ENCODE assay signal across 20 mouse cellular contexts in the genomic region with DNA sequence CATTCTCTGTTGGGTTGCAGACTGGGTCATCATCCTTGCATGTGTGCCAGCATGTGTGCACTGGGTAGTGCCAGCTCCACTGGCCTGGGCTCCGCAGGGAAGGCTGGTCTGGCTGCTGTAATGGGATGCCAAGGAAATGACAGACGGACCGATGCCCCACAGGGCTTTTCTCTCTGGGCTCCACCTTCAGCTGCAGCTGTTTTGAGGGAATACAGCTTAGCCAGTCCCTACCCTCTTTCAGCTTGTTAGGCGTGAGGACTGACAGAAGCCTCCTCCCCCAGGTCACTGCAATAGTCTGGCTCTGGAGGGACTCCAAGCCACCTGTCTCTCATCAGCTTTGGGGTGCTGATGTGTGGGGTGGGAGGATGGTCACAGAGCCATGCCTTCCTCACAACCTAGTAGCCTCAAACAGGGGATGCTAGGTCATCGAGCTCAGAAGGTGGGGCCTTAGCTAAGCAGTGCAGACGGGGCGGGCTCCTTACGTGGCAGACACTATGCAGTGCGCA. TPM values are rescaled to one million over a fixed set of nuclear protein-coding genes. Genes with fewer than 3 reads are reported as not detected.
DNase-seq lines count a peak whose midpoint lies in the region; ATAC-seq and TF ChIP-seq lines count a peak whose summit lies in the region.
"Had no signal": no experiment of that assay in that cellular context is flagged by ENCODE, and none has a peak within 500 bp of the region (broad histone marks: within the 10 kb centered on the region; RNA-seq: fewer than 3 reads in every experiment).

No protein-coding gene starts in this region.

- no peaks in the 10 kb centered on the region for H3K27me3 ChIP-seq in hindbrain, embryonic 14.5 days (ENCODE audit: control insufficient read depth, insufficient read depth, low read length)
- H3K27me3 ChIP-seq in hindbrain, embryonic 10.5 days (ENCODE audit: insufficient read depth, poor library complexity, severe bottlenecking), result no peaks in the 10 kb centered on the region
- H3K27me3 ChIP-seq in cerebellum, adult 2 months (ENCODE audit: control insufficient read depth, insufficient read depth, low read length), result no peaks in the 10 kb centered on the region
- no peaks in the 10 kb centered on the region for H3K27me3 ChIP-seq in heart, postnatal 0 days (ENCODE audit: control insufficient read depth, insufficient read depth, low read length)
- H3K27me3 ChIP-seq: embryonic facial prominence, embryonic 15.5 days; neural tube, embryonic 15.5 days had no signal

- TF ChIP-seq EP300 in heart, postnatal 0 days (IDR thresholded peaks at IDR 0.05; ENCODE audit: low read depth), result no peak

- no peak overlapping the region for H3K4me3 ChIP-seq in hindbrain, embryonic 14.5 days (replicated peaks; ENCODE audit: low read length)
- no peak overlapping the region for H3K4me3 ChIP-seq in hindbrain, embryonic 10.5 days
- H3K4me3 ChIP-seq in cerebellum, adult 2 months (replicated peaks; ENCODE audit: insufficient read depth, low read depth, low read length), result peak overlapping the region; percentile 10
- H3K4me3 ChIP-seq in heart, postnatal 0 days (ENCODE audit: low read depth, low read length), result no peak overlapping the region
- H3K4me3 ChIP-seq: embryonic facial prominence, embryonic 15.5 days; left cerebral cortex, adult 2 months; midbrain, embryonic 10.5 days; neural tube, embryonic 15.5 days had no signal

- ATAC-seq in cerebellum, adult (ENCODE audit: insufficient number of reproducible peaks, low FRiP score, low TSS enrichment), result peak; percentile 56; the same call in 1 of the 2 replicates
- ATAC-seq in hindbrain, embryonic 14.5 days (ENCODE audit: low FRiP score), result peak; percentile 59; the same call in 1 of the 2 replicates
- peak; percentile 86 for ATAC-seq in heart, postnatal 0 days (ENCODE audit: insufficient read depth, low read depth)
- ATAC-seq: forebrain, embryonic 14.5 days; intestine, postnatal 0 days had no signal

- TF ChIP-seq POLR2A in cerebellum, adult 2 months (IDR thresholded peaks at IDR 0.05; ENCODE audit: borderline replicate concordance, insufficient read depth, low read length), result no peak

- no peak for DNase-seq in cerebellum, postnatal 4 days (ENCODE audit: low spot score in 2 of 2)
- no peak for DNase-seq in hindbrain, embryonic 14.5 days (ENCODE audit: low spot score)
- no peak for DNase-seq in hindbrain, embryonic 10.5 days (ENCODE audit: low spot score)
- peak; percentile 76 to 80 for DNase-seq in cerebellum, adult 2 months
- DNase-seq in heart, postnatal 0 days (ENCODE audit: low spot score), result peak; percentile 44
- no peak for DNase-seq in spleen, postnatal 4 days (ENCODE audit: low spot score in 2 of 2)
- DNase-seq in spleen, postnatal 10 days (ENCODE audit: low spot score in 2 of 2), result no peak
- DNase-seq: adrenal gland, adult 2 months; kidney, postnatal 4 days; lung, postnatal 10 days; right cerebral cortex, adult 18-20 months; thymus, adult 18-20 months had no signal

- no peak for TF ChIP-seq CTCF in cerebellum, adult 2 months (IDR thresholded peaks at IDR 0.05; ENCODE audit: borderline replicate concordance, insufficient read depth, low read depth, low read length)
- no peak for TF ChIP-seq CTCF in heart, postnatal 0 days (IDR thresholded peaks at IDR 0.05; ENCODE audit: low read depth)

- H3K4me2 ChIP-seq in hindbrain, embryonic 14.5 days (replicated peaks), result no peak overlapping the region
- H3K4me2 ChIP-seq in heart, postnatal 0 days (ENCODE audit: low read depth, low read length), result no peak overlapping the region
- H3K4me2 ChIP-seq: embryonic facial prominence, embryonic 15.5 days; liver, embryonic 11.5 days; neural tube, embryonic 15.5 days had no signal

- 68% methylated on average over 9 of the region's 9 CpGs for WGBS in hindbrain, embryonic 14.5 days
- 79% methylated on average over 9 of the region's 9 CpGs for WGBS in hindbrain, embryonic 10.5 days
- WGBS in cerebellum, adult 2 months, result 21% methylated on average over 9 of the region's 9 CpGs
- 50% methylated on average over 9 of the region's 9 CpGs for WGBS in heart, postnatal 0 days

- H3K4me1 ChIP-seq in hindbrain, embryonic 14.5 days (replicated peaks; ENCODE audit: control insufficient read depth, insufficient read depth, low read length), result peaks cover 9% of the 10 kb centered on the region
- peaks cover 24% of the 10 kb centered on the region for H3K4me1 ChIP-seq in hindbrain, embryonic 10.5 days (replicated peaks)
- H3K4me1 ChIP-seq in cerebellum, adult 2 months (ENCODE audit: control insufficient read depth, insufficient read depth, low read length), result peaks cover 58% of the 10 kb centered on the region
- H3K4me1 ChIP-seq in heart, postnatal 0 days (ENCODE audit: control insufficient read depth, insufficient read depth), result peaks cover 26% of the 10 kb centered on the region

- H3K36me3 ChIP-seq in hindbrain, embryonic 14.5 days (replicated peaks; ENCODE audit: control insufficient read depth, insufficient read depth), result no peaks in the 10 kb centered on the region
- H3K36me3 ChIP-seq in hindbrain, embryonic 10.5 days, result no peaks in the 10 kb centered on the region
- no peaks in the 10 kb centered on the region for H3K36me3 ChIP-seq in heart, postnatal 0 days (replicated peaks; ENCODE audit: control insufficient read depth, insufficient read depth, low read length)
- H3K36me3 ChIP-seq: embryonic facial prominence, embryonic 15.5 days; midbrain, embryonic 10.5 days; neural tube, embryonic 15.5 days had no signal

- H3K9me3 ChIP-seq in hindbrain, embryonic 14.5 days (ENCODE audit: control insufficient read depth, low read length), result no peaks in the 10 kb centered on the region
- H3K9me3 ChIP-seq in hindbrain, embryonic 10.5 days, result no peaks in the 10 kb centered on the region
- no peaks in the 10 kb centered on the region for H3K9me3 ChIP-seq in heart, postnatal 0 days (replicated peaks; ENCODE audit: control insufficient read depth, low read length)
- H3K9me3 ChIP-seq: embryonic facial prominence, embryonic 15.5 days; midbrain, embryonic 10.5 days; neural tube, embryonic 15.5 days had no signal

- no peak overlapping the region for H3K27ac ChIP-seq in hindbrain, embryonic 14.5 days
- H3K27ac ChIP-seq in hindbrain, embryonic 10.5 days, result no peak overlapping the region
- H3K27ac ChIP-seq in cerebellum, adult 2 months (ENCODE audit: insufficient read depth, low read length), result peak overlapping the region; percentile 78
- no peak overlapping the region for H3K27ac ChIP-seq in heart, postnatal 0 days (ENCODE audit: low read depth)
- H3K27ac ChIP-seq: embryonic facial prominence, embryonic 15.5 days; left cerebral cortex, adult 2 months; midbrain, embryonic 10.5 days; neural tube, embryonic 15.5 days had no signal

- H3K9ac ChIP-seq in hindbrain, embryonic 14.5 days, result no peak overlapping the region
- H3K9ac ChIP-seq in heart, postnatal 0 days (replicated peaks; ENCODE audit: low read depth, low read length), result no peak overlapping the region
- H3K9ac ChIP-seq: embryonic facial prominence, embryonic 15.5 days; neural tube, embryonic 15.5 days had no signal

RNA-seq across cellular contexts. Expression of gene Kcnj12, which starts 16.0 kb away (rescaled TPM):
- polyA plus RNA-seq in hindbrain, embryonic 14.5 days (2014; fragmentation: Nextera tagmentation; extraction: Ambion mirVana), result 3.3 and 4.3 TPM in 2 replicates
- polyA plus RNA-seq in hindbrain, embryonic 10.5 days (2016; fragmentation: Nextera tagmentation; extraction: Ambion mirVana), result 2.9 and 3.7 TPM in 2 replicates
- polyA plus RNA-seq in cerebellum, adult 2 months (2012; rRNA removed), result 80.1 and 87.2 TPM in 2 replicates
- total RNA-seq in heart, postnatal 0 days (2014; rRNA removed; ENCODE audit: low replicate concordance), result 38.9 and 69.3 TPM in 2 replicates
- polyA plus RNA-seq in heart, postnatal 0 days (2015; fragmentation: Nextera tagmentation; extraction: Ambion mirVana), result 9.5 and 10.8 TPM in 2 replicates
- polyA plus RNA-seq: liver, embryonic 11.5 days had no signal

Comparison
In these comparisons a context has a peak if more than half of its experiments do, and no peak if none do; other contexts are left out.
1. DNase-seq: peak in cerebellum, adult 2 months (2 of 2) and heart, postnatal 0 days (single experiment); none in cerebellum, postnatal 4 days (0 of 2), hindbrain, embryonic 14.5 days (single experiment), hindbrain, embryonic 10.5 days (single experiment), spleen, postnatal 4 days (0 of 2) and spleen, postnatal 10 days (0 of 2).
2. Peak in every context shown above with its lines, with median percentiles within 50 percentile points of each other: ATAC-seq.